Mouse (Mus musculus): ENCODE measurements around the gene Ppp1r36. TPM values are rescaled to one million over a fixed set of nuclear protein-coding genes. Genes with fewer than 3 reads are reported as not detected.

The Ppp1r36 gene
- total and polyA plus RNA-seq, 3 experiments = not detected

GRCm38 (mm10) chr12:76476146-76476545, 58.8 kb downstream of the Ppp1r36 start:
- H3K27ac ChIP-seq (ENCODE audit: control insufficient read depth, low read depth, low read length) = no peak overlapping the region
- peaks cover 0 to 13% of the 10 kb centered on the region in 2 experiments; a peak in 1 of 4 replicates for H3K4me1 ChIP-seq (ENCODE audit: control insufficient read depth in 1 of 2, insufficient read depth in 2 of 2, low read length in 2 of 2)
- no peaks in the 10 kb centered on the region for H3K27me3 ChIP-seq (ENCODE audit: control insufficient read depth in 1 of 2, insufficient read depth in 2 of 2, low read length in 2 of 2)
- TF ChIP-seq POLR2A (IDR thresholded peaks at IDR 0.05; ENCODE audit: control insufficient read depth in 1 of 2, insufficient read depth in 1 of 2, low read depth in 1 of 2, low read length in 2 of 2, poor library complexity in 1 of 2) = no peak
- TF ChIP-seq HCFC1 (IDR thresholded peaks at IDR 0.05; ENCODE audit: low read depth, low read length) = no peak
- TF ChIP-seq E2F4 (IDR thresholded peaks at IDR 0.05; ENCODE audit: borderline replicate concordance, low read depth, low read length) = no peak
- no peak for TF ChIP-seq ELF1 (IDR thresholded peaks at IDR 0.05; ENCODE audit: low read depth, low read length)
- TF ChIP-seq SIN3A (IDR thresholded peaks at IDR 0.05; ENCODE audit: low read length) = no peak
- no peak for TF ChIP-seq ZC3H11A (IDR thresholded peaks at IDR 0.05; ENCODE audit: low read depth, low read length)
- TF ChIP-seq CTCF (IDR thresholded peaks at IDR 0.05 in 2 of 3, conservative IDR thresholded peaks at IDR 0.05 in 1 of 3; ENCODE audit: control insufficient read depth in 1 of 3, insufficient read depth in 1 of 3, low read depth in 2 of 3, low read length in 3 of 3, poor library complexity in 1 of 3, severe bottlenecking in 1 of 3) = no peak
- TF ChIP-seq POLR2AphosphoS2 (IDR thresholded peaks at IDR 0.05; ENCODE audit: low read length) = no peak
- TF ChIP-seq MYB (IDR thresholded peaks at IDR 0.05; ENCODE audit: low read depth, low read length) = no peak
- TF ChIP-seq CHD1 (IDR thresholded peaks at IDR 0.05; ENCODE audit: low read depth, low read length) = no peak
- H3K36me3 ChIP-seq (ENCODE audit: control insufficient read depth in 1 of 2, insufficient read depth in 2 of 2, low read length in 2 of 2) = peaks cover 0 to 13% of the 10 kb centered on the region in 2 experiments; a peak in 2 of 4 replicates
- no peaks in the 10 kb centered on the region for H3K9me3 ChIP-seq (replicated peaks; ENCODE audit: insufficient read depth, low read length)
- H3K79me2 ChIP-seq (ENCODE audit: control insufficient read depth, insufficient read depth, low read length, poor library complexity) = no peaks in the 10 kb centered on the region
- no peak overlapping the region for H3K4me3 ChIP-seq (ENCODE audit: control insufficient read depth in 1 of 2, insufficient read depth in 1 of 2, low read depth in 2 of 2, low read length in 2 of 2)
- no peak overlapping the region for H3K9ac ChIP-seq (ENCODE audit: control insufficient read depth, low read depth, low read length, poor library complexity, severe bottlenecking)
- no peak for DNase-seq (ENCODE audit: low read depth, low spot score)

- Histone ChIP-seq H3K9me3 (replicated peaks; ENCODE audit: insufficient read depth, low read length) (no peaks in the 10 kb centered on the region), H3K4me1 (ENCODE audit: control insufficient read depth in 1 of 2, insufficient read depth in 2 of 2, low read length in 2 of 2) (peaks cover 0 to 13% of the 10 kb centered on the region in 2 experiments; a peak in 1 of 4 replicates), H3K27ac (ENCODE audit: control insufficient read depth, low read depth, low read length) (no peak overlapping the region), H3K36me3 (ENCODE audit: control insufficient read depth in 1 of 2, insufficient read depth in 2 of 2, low read length in 2 of 2) (peaks cover 0 to 5% of the 10 kb centered on the region in 2 experiments; a peak in 1 of 4 replicates), H3K9ac (ENCODE audit: control insufficient read depth, low read depth, low read length, poor library complexity, severe bottlenecking) (no peak overlapping the region), H3K79me2 (ENCODE audit: control insufficient read depth, insufficient read depth, low read length, poor library complexity) (no peaks in the 10 kb centered on the region), H3K27me3 (ENCODE audit: control insufficient read depth in 1 of 2, insufficient read depth in 2 of 2, low read length in 2 of 2) (no peaks in the 10 kb centered on the region), H3K4me3 (ENCODE audit: control insufficient read depth in 1 of 2, insufficient read depth in 1 of 2, low read depth in 2 of 2, low read length in 2 of 2) (no peak overlapping the region)
- no peak for TF ChIP-seq KAT2A (conservative IDR thresholded peaks at IDR 0.05; ENCODE audit: low read depth, low read length)
- no peak for TF ChIP-seq MAFK (IDR thresholded peaks at IDR 0.05; ENCODE audit: borderline replicate concordance, low read depth, low read length)
- no peak for TF ChIP-seq TCF12 (IDR thresholded peaks at IDR 0.05; ENCODE audit: low read depth, low read length)
- TF ChIP-seq CHD1 (IDR thresholded peaks at IDR 0.05; ENCODE audit: low read depth, low read length) = no peak
- no peak for TF ChIP-seq NRF1 (IDR thresholded peaks at IDR 0.05; ENCODE audit: insufficient read depth, low read depth, low read length, poor library complexity, severe bottlenecking)
- no peak for TF ChIP-seq NELFE (IDR thresholded peaks at IDR 0.05; ENCODE audit: low read depth, low read length)
- no peak for TF ChIP-seq MAZ (IDR thresholded peaks at IDR 0.05; ENCODE audit: low read depth, low read length)
- TF ChIP-seq E2F4 (IDR thresholded peaks at IDR 0.05; ENCODE audit: borderline replicate concordance, low read depth, low read length) = no peak
- TF ChIP-seq UBTF (IDR thresholded peaks at IDR 0.05; ENCODE audit: borderline replicate concordance, insufficient read depth, low read depth, low read length) = no peak
- TF ChIP-seq CTCF (IDR thresholded peaks at IDR 0.05 in 2 of 3, conservative IDR thresholded peaks at IDR 0.05 in 1 of 3; ENCODE audit: control insufficient read depth in 1 of 3, insufficient read depth in 1 of 3, low read depth in 2 of 3, low read length in 3 of 3, poor library complexity in 1 of 3, severe bottlenecking in 1 of 3) = no peak
- TF ChIP-seq POLR2AphosphoS2 (IDR thresholded peaks at IDR 0.05; ENCODE audit: low read length) = no peak
- no peak for TF ChIP-seq ELF1 (IDR thresholded peaks at IDR 0.05; ENCODE audit: low read depth, low read length)
- TF ChIP-seq JUND (IDR thresholded peaks at IDR 0.05; ENCODE audit: low read depth, low read length) = no peak
- no peak for TF ChIP-seq MXI1 (IDR thresholded peaks at IDR 0.05; ENCODE audit: low read depth, low read length)
- no peak for TF ChIP-seq SIN3A (IDR thresholded peaks at IDR 0.05; ENCODE audit: low read length)
- no peak for TF ChIP-seq SMC3 (IDR thresholded peaks at IDR 0.05; ENCODE audit: low read depth, low read length)
- DNase-seq (ENCODE audit: low read depth, low spot score) = no peak
These were observed 61.1 kb downstream of the Ppp1r36 start for GRCm38 (mm10) chr12:76478309-76479023.

All from MEL (cell line).